Comparison of ENCODE assay signal across 8 mouse cellular contexts in the genomic region with DNA sequence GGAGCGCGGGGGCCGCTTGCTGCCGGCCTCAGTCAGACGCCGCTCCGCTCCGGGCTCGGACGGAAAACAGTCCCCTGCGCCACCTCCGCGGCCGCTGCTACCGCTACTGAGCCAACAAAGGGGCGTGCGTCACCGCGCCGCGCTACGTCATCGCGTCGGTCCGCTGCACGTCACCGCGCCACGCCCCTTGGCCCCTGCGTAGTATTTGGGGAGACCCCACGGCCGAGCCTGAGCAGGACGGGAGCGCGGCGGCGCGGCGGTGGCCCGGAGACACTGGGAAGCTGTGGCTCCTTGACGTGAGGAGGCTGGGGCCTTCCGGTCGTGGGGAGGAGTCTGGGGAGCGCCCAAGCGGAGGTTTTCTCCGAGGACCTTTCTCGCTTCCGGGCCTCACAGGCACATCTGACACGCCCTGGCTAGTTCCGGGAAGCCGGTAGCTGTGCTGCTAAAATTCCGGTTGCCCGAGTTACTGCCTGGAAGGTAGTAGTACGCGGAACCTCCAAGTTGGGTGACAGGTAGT. TPM values are rescaled to one million over a fixed set of nuclear protein-coding genes. Genes with fewer than 3 reads are reported as not detected.
A peak's percentile ranks its signal among the peaks of the same experiment; 100 is the strongest.
DNase-seq lines count a peak whose midpoint lies in the region; ATAC-seq lines count a peak whose summit lies in the region.

A gene (minus strand): TSS at position 70 of the 517 bp plus-strand sequence.

- H3K4me2 ChIP-seq in kidney, embryonic 15.5 days: peak within 1 kb of the TSS; percentile 83

- ATAC-seq in erythroblast, adult 5-6 weeks (replicated peaks; ENCODE audit: low FRiP score, poor library complexity, severe bottlenecking): peak; percentile 86
- peak; percentile 98 for ATAC-seq in kidney, embryonic 15.5 days (replicated peaks; ENCODE audit: low FRiP score)
- ATAC-seq in monocyte, adult 5-6 weeks (replicated peaks; ENCODE audit: insufficient number of reproducible peaks, low FRiP score, low TSS enrichment, poor library complexity, severe bottlenecking): peak; percentile 86

- DNase-seq in B cell, adult 2 months: peak; percentile 99
- peak; percentile 99 for DNase-seq in brain, adult 2 months (ENCODE audit: low read depth, low spot score)
- DNase-seq in heart, embryonic 10.5 days (ENCODE audit: low spot score): peak; percentile 99
- peak; percentile 99 for DNase-seq in liver
- DNase-seq in spleen, postnatal 4 days (ENCODE audit: low spot score in 2 of 2): peak; percentile 99

- WGBS in heart, embryonic 10.5 days: under 1% methylated on average over 56 of the region's 56 CpGs
- WGBS in kidney, embryonic 15.5 days: under 1% methylated on average over 56 of the region's 56 CpGs

- H3K9me3 ChIP-seq in heart, embryonic 10.5 days: no peaks in the 10 kb centered on the region
- no peaks in the 10 kb centered on the region for H3K9me3 ChIP-seq in kidney, embryonic 15.5 days (replicated peaks)

- H3K4me3 ChIP-seq in heart, embryonic 10.5 days: peak within 1 kb of the TSS; percentile 97
- H3K4me3 ChIP-seq in kidney, embryonic 15.5 days (replicated peaks): peak within 1 kb of the TSS; percentile 81

- peak within 1 kb of the TSS; percentile 82 for H3K9ac ChIP-seq in kidney, embryonic 15.5 days

- no peaks in the 10 kb centered on the region for H3K27me3 ChIP-seq in heart, embryonic 10.5 days (ENCODE audit: insufficient read depth, poor library complexity, severe bottlenecking)
- no peaks in the 10 kb centered on the region for H3K27me3 ChIP-seq in kidney, embryonic 15.5 days

- H3K36me3 ChIP-seq in heart, embryonic 10.5 days: no peaks in the 10 kb centered on the region
- H3K36me3 ChIP-seq in kidney, embryonic 15.5 days: peaks cover 3% of the 10 kb centered on the region; the same call in 1 of the 2 replicates

- peaks cover 14% of the 10 kb centered on the region; the same call in 1 of the 2 replicates for H3K4me1 ChIP-seq in heart, embryonic 10.5 days
- H3K4me1 ChIP-seq in kidney, embryonic 15.5 days: peaks cover 18% of the 10 kb centered on the region

- peak within 1 kb of the TSS; percentile 100 for H3K27ac ChIP-seq in heart, embryonic 10.5 days
- H3K27ac ChIP-seq in kidney, embryonic 15.5 days: peak within 1 kb of the TSS; percentile 99

RNA-seq across cellular contexts. Expression of the gene that starts here (rescaled TPM):
- total RNA-seq in erythroblast, adult 5-6 weeks (2015; ENCODE audit: low replicate concordance): 42.4 and 49.8 TPM in 2 replicates
- total RNA-seq in erythroblast, adult 5-6 weeks (2017; ENCODE audit: low replicate concordance): 89.2 and 128 TPM in 2 replicates
- polyA plus RNA-seq in heart, embryonic 10.5 days (2016; fragmentation: Nextera tagmentation; extraction: Ambion mirVana): 16.4 and 22.2 TPM in 2 replicates
- 16.3 and 18.4 TPM in 2 replicates for polyA plus RNA-seq in kidney, embryonic 15.5 days (2015; fragmentation: Nextera tagmentation; extraction: Ambion mirVana)
- 109 to 145 TPM (median 136 TPM) in 3 replicates for total RNA-seq in monocyte, adult 5-6 weeks (2017)

Comparison
In these comparisons a context has a peak if more than half of its experiments do, and no peak if none do; other contexts are left out.
1. Peak in every context shown above with its lines: DNase-seq, ATAC-seq, H3K4me3 ChIP-seq and H3K27ac ChIP-seq.